Mouse (Mus musculus) fat pad, adult 2 months (tissue): ENCODE data around the gene Ppp1r16b.
"Not testable (repeated sequence)": the region's sequence is repeated elsewhere in the genome, so short reads cannot be mapped to it uniquely, and the experiment has no call there.

Experiments used
- DNase-seq: peaks from one replicate; pipeline ENCODE4 v3.0.0-alpha.2; 2011; ENCODE audit warnings: low read depth, low spot score; ENCODE audit errors: extremely low read depth

Gene Ppp1r16b

GRCm38 (mm10) chr2:158720715-158721370, 55.6 kb downstream of the Ppp1r16b start:
- DNase-seq: no peak

GRCm38 (mm10) chr2:158721481-158721880, 56.3 kb downstream of the Ppp1r16b start:
- DNase-seq: no peak

- DNase-seq: no peak
Measured at GRCm38 (mm10) chr2:158722135-158722534, 56.9 kb downstream of the Ppp1r16b start.

GRCm38 (mm10) chr2:158722991-158723551, 57.9 kb downstream of the Ppp1r16b start:
- no peak for DNase-seq

DNA sequence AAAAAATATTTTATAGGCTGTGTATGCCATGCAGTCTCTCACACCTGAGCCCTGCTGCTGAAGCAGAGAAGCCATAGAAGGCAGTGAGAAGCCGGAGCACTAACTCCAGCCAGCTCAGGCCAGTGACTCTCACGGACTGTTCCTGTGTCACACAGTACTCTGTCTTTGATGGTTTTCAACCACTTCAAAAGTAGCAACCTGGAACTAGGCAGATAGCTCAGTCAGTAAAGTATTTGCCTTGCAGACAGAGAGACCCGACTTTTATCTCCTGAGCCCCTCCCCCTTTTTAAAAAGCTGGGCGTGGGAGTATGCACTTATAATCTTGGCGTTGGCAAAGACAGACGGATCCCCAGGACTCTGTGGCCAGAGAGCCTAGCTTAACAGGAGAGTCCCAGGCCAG, 58.6 kb downstream of the Ppp1r16b start:
- no peak for DNase-seq

- DNase-seq: no peak
Measured at GRCm38 (mm10) chr2:158726252-158726651, 61.1 kb downstream of the Ppp1r16b start.

GRCm38 (mm10) chr2:158728061-158728815, 63.0 kb downstream of the Ppp1r16b start:
- DNase-seq: no peak

DNA sequence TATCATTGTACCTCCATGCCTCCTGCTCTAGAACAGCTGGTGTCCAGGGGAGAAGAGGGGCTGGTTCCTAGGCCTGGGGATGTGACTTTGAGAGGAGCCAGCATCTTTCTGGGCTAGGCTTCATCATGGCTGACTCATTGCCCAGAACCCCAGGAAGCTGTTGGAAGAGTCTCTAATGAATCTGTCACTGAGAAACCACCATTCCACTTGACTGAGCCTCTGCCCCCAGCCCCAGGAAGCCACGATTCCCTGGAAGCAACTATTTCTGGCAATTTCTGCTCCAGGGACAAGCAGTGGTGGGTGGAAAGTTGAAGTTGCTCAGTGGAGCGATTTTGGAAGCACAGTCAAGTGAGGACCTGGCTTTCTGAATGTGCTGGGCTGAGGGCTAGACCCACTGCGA, 65.7 kb downstream of the Ppp1r16b start:
- no peak for DNase-seq

DNA sequence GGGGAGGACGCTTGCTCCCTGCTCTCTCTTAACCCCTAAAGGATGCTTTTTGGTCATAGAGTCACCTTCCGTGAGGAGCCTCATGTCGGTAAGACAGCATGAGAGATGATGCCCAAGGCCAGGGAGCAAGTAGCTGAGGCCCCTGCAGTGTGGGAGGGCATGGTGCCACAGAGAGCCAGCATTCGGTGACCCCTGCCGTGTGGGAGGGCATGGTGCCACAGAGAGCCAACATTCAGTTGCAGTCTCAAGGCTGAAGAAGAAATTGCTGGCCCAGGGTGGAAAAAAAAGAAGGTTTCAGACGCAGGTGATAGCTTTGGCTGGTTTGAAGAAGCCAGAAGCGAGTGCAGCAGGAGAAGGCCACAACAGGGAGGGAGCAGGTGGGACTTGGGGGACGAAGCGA, 67.3 kb downstream of the Ppp1r16b start:
- no peak for DNase-seq

DNA sequence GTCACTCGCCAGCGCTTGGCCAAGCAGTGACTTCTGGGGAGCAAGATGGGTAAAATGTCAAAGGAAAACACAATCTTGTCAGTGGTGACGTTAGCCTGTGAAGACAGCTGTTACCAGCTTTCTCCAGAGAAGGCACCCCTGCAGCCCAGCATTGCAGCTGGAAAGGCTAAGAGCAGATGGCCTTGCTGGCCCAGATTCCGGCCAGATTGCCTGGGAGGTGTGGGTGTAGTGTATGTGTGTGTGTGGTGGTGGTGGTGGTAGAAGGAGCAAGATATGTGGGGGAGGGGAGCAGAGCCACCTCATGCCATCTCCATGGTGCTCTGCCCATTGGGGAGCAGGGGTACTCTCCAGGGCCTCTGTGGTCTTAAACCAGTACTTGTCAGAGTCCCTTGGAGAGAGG, 67.9 kb downstream of the Ppp1r16b start:
- no peak for DNase-seq

DNA sequence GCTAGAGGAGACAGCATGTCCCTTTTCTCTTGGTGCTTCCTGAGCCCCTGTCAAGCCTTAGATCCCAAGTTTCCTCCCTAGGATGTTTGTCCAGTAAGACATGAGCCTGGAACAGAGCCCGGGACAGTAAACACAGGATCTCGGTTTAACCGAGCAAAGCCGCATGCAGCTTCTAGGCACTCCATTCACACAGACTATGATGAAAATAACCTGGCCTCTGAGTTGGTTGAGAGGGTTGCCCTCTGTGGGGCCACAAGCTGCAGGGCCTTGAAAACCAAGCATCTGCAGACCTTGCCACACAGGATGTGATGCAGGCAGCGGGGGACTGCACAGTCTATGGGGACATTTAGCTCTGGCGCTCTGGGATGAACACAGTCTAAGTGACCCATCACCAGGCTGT, 68.7 kb downstream of the Ppp1r16b start:
- DNase-seq: no peak

- DNase-seq: no peak
Measured at GRCm38 (mm10) chr2:158734500-158735152, 69.4 kb downstream of the Ppp1r16b start.

DNA sequence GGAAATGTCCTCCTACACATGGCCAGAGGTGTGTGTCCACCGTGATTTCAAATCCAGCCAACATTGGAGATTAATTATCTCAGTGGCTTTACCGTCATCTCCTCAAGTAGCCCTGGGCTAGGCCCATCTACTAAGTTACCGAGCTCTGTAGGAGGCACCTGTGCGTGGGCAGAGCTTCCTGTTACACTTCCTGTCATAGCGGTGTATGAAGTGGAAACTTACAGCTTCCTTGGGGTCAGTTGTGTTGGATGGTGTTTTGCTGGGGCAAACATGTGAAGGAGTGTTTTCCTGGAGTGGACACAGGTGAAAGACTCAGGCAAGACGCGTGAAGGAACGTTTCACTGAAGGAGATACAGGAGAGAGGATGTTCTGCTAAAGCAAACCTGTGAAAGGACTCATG, 70.1 kb downstream of the Ppp1r16b start:
- DNase-seq: no peak

- DNase-seq: not testable (repeated sequence)
Measured at GRCm38 (mm10) chr2:158736247-158736646, 71.0 kb downstream of the Ppp1r16b start.

GRCm38 (mm10) chr2:158738591-158738990, 73.4 kb downstream of the Ppp1r16b start:
- DNase-seq: no peak

DNA sequence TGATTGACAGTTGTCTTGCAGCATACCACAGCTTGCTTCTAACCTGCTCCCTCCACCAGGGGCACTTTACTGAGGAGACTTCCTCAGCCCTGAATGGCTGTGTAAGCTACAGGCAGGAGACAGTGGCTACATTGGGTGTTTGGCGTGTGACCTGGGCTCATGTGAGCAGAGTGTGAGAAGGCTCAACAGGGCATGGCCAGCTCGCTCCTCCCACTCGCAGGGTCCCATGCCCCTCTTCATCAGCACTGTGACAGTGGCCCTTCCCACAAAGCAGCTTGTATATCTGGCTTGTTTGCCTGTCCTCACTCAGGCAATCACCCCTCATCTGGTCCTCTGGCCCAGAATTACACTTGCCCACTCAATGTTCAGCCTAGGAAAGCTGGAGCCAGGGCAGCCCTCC, 73.9 kb downstream of the Ppp1r16b start:
- DNase-seq: no peak

DNA sequence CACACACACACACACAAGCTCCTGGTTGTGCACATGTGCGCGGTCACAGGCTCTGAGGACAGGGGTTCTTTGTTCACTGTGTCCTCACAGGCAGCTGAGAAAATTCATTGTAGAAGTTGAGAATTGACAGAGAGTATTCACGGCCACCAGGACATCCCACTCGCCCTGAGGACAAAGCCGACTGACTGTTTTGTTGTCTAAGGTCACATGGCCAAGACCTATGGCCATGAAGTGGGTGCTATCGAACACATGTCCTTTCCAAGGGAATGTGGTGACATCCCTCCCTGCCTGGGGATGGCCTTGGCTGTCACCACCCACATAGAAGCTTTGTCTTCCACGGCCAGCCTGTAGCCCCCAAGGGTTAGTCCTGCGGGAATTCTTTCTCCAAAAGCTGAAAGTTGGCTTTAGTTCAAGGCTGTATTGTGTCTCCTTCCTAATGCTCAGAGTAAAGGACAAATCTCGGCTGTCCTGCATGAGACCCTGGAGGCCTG, 75.9 kb downstream of the Ppp1r16b start:
- no peak for DNase-seq

GRCm38 (mm10) chr2:158742431-158742830, 77.2 kb downstream of the Ppp1r16b start:
- no peak for DNase-seq

DNA sequence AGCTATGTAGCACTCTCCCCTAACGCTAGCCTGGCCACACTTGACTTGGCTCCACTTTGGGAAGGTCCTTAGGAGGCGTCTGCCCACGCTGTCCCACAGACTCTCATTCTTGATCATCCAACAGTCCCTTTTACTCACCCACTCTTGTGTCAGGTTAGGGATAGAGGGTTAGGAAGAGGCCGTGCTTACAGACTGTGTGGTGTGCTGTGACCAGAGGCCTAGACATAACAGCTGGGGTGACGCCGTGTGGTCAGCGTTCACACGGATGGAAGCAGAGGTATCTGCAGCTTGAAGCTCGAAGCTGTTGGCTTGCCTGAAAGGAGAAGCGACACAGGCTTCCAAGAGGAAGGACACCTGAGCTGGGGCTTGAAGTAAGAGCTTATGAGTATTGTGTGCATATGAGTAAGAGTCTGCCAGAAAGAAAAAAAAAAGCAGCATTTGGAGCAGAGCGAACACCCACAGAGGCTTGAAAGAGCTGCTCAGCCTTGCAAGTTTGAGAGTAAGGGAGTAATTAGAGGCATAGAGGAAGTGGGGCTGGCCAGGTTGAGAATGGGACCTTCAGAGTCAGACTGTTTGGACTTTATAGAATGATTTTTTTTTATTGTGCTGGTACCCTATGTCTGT, 78.4 kb downstream of the Ppp1r16b start:
- no peak for DNase-seq

GRCm38 (mm10) chr2:158745049-158745482, 79.9 kb downstream of the Ppp1r16b start:
- no peak for DNase-seq

GRCm38 (mm10) chr2:158746164-158746563, 81.0 kb downstream of the Ppp1r16b start:
- DNase-seq: no peak
